8 mouse cellular contexts compared by ENCODE assay signal in genomic region chr6:51875884-51876626, GRCm38 (mm10).
A peak's percentile ranks its signal among the peaks of the same experiment; 100 is the strongest.
DNase-seq lines count a peak whose midpoint lies in the region; ATAC-seq and TF ChIP-seq lines count a peak whose summit lies in the region.

No protein-coding gene starts in this region.

- no peak overlapping the region for H3K9ac ChIP-seq in hindbrain, embryonic 11.5 days (ENCODE audit: low read depth, low read length)
- no peak overlapping the region for H3K9ac ChIP-seq in limb, embryonic 14.5 days (ENCODE audit: low read depth, low read length, severe bottlenecking)

- no peaks in the 10 kb centered on the region for H3K36me3 ChIP-seq in hindbrain, embryonic 11.5 days (ENCODE audit: control insufficient read depth, insufficient read depth, low read length)
- no peaks in the 10 kb centered on the region for H3K36me3 ChIP-seq in limb, embryonic 14.5 days (ENCODE audit: control insufficient read depth, insufficient read depth, low read length)
- peaks cover 1% of the 10 kb centered on the region; the same call in 1 of the 2 replicates for H3K36me3 ChIP-seq in small intestine, adult 2 months (ENCODE audit: control insufficient read depth, insufficient read depth, low read length)

- TF ChIP-seq POLR2A in limb, embryonic 14.5 days (IDR thresholded peaks at IDR 0.05; ENCODE audit: borderline replicate concordance, extremely low read depth, insufficient read depth, insufficient read length) = no peak
- TF ChIP-seq POLR2A in small intestine, adult 2 months (IDR thresholded peaks at IDR 0.05; ENCODE audit: low read depth, low read length) = no peak

- H3K4me3 ChIP-seq in gastrocnemius, adult 2 months = no peak overlapping the region
- no peak overlapping the region for H3K4me3 ChIP-seq in hindbrain, embryonic 11.5 days (ENCODE audit: low read depth, low read length)
- no peak overlapping the region for H3K4me3 ChIP-seq in limb, embryonic 14.5 days (replicated peaks; ENCODE audit: low read length)
- H3K4me3 ChIP-seq in small intestine, adult 2 months (ENCODE audit: low read depth, low read length) = no peak overlapping the region

- TF ChIP-seq CTCF in gastrocnemius, adult 2 months (IDR thresholded peaks at IDR 0.05) = peak; percentile 75
- peak; percentile 49; the same call in 1 of the 2 replicates for TF ChIP-seq CTCF in small intestine, adult 2 months (IDR thresholded peaks at IDR 0.05; ENCODE audit: extremely low read depth, insufficient read length, insufficient replicate concordance, low read depth, low read length)

- 40% methylated on average over 6 of the region's 6 CpGs for WGBS in hindbrain, embryonic 11.5 days
- 31% methylated on average over 6 of the region's 6 CpGs for WGBS in limb, embryonic 14.5 days
- WGBS in small intestine, adult 2 months = 58% methylated on average over 6 of the region's 6 CpGs

- H3K4me2 ChIP-seq in hindbrain, embryonic 11.5 days (replicated peaks; ENCODE audit: low read depth, low read length) = no peak overlapping the region
- H3K4me2 ChIP-seq in limb, embryonic 14.5 days (replicated peaks; ENCODE audit: low read depth, low read length, severe bottlenecking) = no peak overlapping the region

- intact Hi-C loops in gastrocnemius, adult 2 months (cut with DNase I) = loop anchor here (1.0 to 2.0 kb wide), 2 partner anchors 328 to 345 kb away; partner anchors contain the start of genes Hoxa5 and Hoxa7

- H3K27ac ChIP-seq in gastrocnemius, adult 2 months = no peak overlapping the region
- no peak overlapping the region for H3K27ac ChIP-seq in hindbrain, embryonic 11.5 days (ENCODE audit: low read depth, low read length)
- no peak overlapping the region for H3K27ac ChIP-seq in limb, embryonic 14.5 days (replicated peaks; ENCODE audit: low read depth, low read length)
- no peak overlapping the region for H3K27ac ChIP-seq in small intestine, adult 2 months (ENCODE audit: insufficient read depth, low read depth, low read length)

- no peaks in the 10 kb centered on the region for H3K9me3 ChIP-seq in hindbrain, embryonic 11.5 days (ENCODE audit: control insufficient read depth, low read length)
- H3K9me3 ChIP-seq in limb, embryonic 14.5 days (ENCODE audit: control insufficient read depth, low read length) = no peaks in the 10 kb centered on the region

- H3K27me3 ChIP-seq in hindbrain, embryonic 11.5 days (ENCODE audit: control insufficient read depth, insufficient read depth, low read length) = no peaks in the 10 kb centered on the region
- 0 out of 2 replicates have a peak, but pooled peaks cover 10% of the 10 kb centered on the region for H3K27me3 ChIP-seq in limb, embryonic 14.5 days (ENCODE audit: control insufficient read depth, insufficient read depth, low read length)
- no peaks in the 10 kb centered on the region for H3K27me3 ChIP-seq in small intestine, adult 2 months (ENCODE audit: control insufficient read depth, insufficient read depth, low read length)

- H3K4me1 ChIP-seq in hindbrain, embryonic 11.5 days (replicated peaks; ENCODE audit: control insufficient read depth, insufficient read depth, low read length) = no peaks in the 10 kb centered on the region
- H3K4me1 ChIP-seq in limb, embryonic 14.5 days (ENCODE audit: control insufficient read depth, insufficient read depth, low read length) = peaks cover 4% of the 10 kb centered on the region
- H3K4me1 ChIP-seq in small intestine, adult 2 months (ENCODE audit: control insufficient read depth, insufficient read depth, insufficient read length, low read length) = peaks cover 4% of the 10 kb centered on the region; the same call in 1 of the 2 replicates

- peak; percentile 79 for ATAC-seq in hindbrain, embryonic 11.5 days (ENCODE audit: low FRiP score)
- 0 out of 2 replicates have a peak, but pooled peaks have one; percentile 30 for ATAC-seq in limb, embryonic 14.5 days (ENCODE audit: low FRiP score, low read depth)

- DNase-seq in gastrocnemius, adult 2 months = peak; percentile 22
- no peak for DNase-seq in gastrocnemius, adult 8-10 months (ENCODE audit: low spot score in 2 of 2)
- DNase-seq in NIH3T3 (ENCODE audit: low read depth) = peak; percentile 88
- DNase-seq in hindbrain, embryonic 11.5 days (ENCODE audit: low spot score) = peak; percentile 64
- peak; percentile 63 for DNase-seq in limb, embryonic 14.5 days (ENCODE audit: low spot score)
- no peak for DNase-seq in layer of hippocampus, adult 11-12 months (ENCODE audit: low spot score)
- DNase-seq in ovary, postnatal 10 days (ENCODE audit: low spot score) = no peak

Comparison
In these comparisons a context has a peak if more than half of its experiments do, and no peak if none do; other contexts are left out.
1. DNase-seq: peak in gastrocnemius, adult 2 months (single experiment), NIH3T3 (single experiment), hindbrain, embryonic 11.5 days (single experiment) and limb, embryonic 14.5 days (single experiment); none in gastrocnemius, adult 8-10 months (0 of 2), layer of hippocampus, adult 11-12 months (single experiment) and ovary, postnatal 10 days (single experiment).